Mouse (Mus musculus) olfactory bulb, adult 2 months (tissue): ENCODE measurements at regions not wholly inside any gene's neighbourhood (a gene's known extent, or its start where the extent isn't known, plus 50 kb on each side); places are given as distances from the start of the nearest gene placed in this dataset.

Source experiments
- H3K27ac ChIP-seq: fragments of 200-500 bp; 2 replicates; pipeline ENCODE4 v1.5.1; 2012; ENCODE audit warnings: low read depth, low read length; ENCODE audit not compliant: insufficient read depth
- H3K4me1 ChIP-seq: fragments of 200-500 bp; 2 replicates; pipeline ENCODE4 v1.6.1; 2012; ENCODE audit warnings: low read length; ENCODE audit not compliant: control insufficient read depth, insufficient read depth
- H3K4me3 ChIP-seq: fragments of 200-500 bp; 2 replicates; pipeline ENCODE4 v1.5.1; 2012; ENCODE audit warnings: mild to moderate bottlenecking, low read depth, low read length, moderate library complexity; ENCODE audit not compliant: insufficient read depth
- CTCF ChIP-seq: fragments of 200-500 bp; IDR thresholded peaks from 2 replicates; pipeline ENCODE4 v1.5.1; 2012; ENCODE audit warnings: low read depth, mild to moderate bottlenecking, low read length, moderate library complexity; ENCODE audit not compliant: insufficient read depth
- POLR2A ChIP-seq: fragments of 200-500 bp; IDR thresholded peaks from 2 replicates; pipeline ENCODE4 v1.6.1; 2012; ENCODE audit warnings: mild to moderate bottlenecking, low read depth, low read length, moderate library complexity; ENCODE audit not compliant: insufficient read depth
- WGBS: fragments of 180-500 bp; shearing (Covaris S2); methylation state at CpG from one replicate; pipeline ENCODE4 v1.1.7; 2018; 5-methylcytosine and 5-hydroxymethylcytosine counted together

- no peak overlapping the region for H3K27ac ChIP-seq
- TF ChIP-seq CTCF (no peak), POLR2A (no peak)
- H3K4me1 ChIP-seq = no peaks in the 10 kb centered on the region
- H3K4me3 ChIP-seq = no peak overlapping the region
- WGBS = 96% methylated on average over 4 of the region's 4 CpGs
Measured at GRCm38 (mm10) chr2:61100854-61101253, 137.9 kb upstream of the Rbms1 start.

GRCm38 (mm10) chr2:61088501-61088900 is 125.5 kb upstream of the Rbms1 start:
- H3K4me3 ChIP-seq = no peak overlapping the region
- TF ChIP-seq CTCF (no peak), POLR2A (no peak)
- H3K4me1 ChIP-seq = no peaks in the 10 kb centered on the region
- H3K27ac ChIP-seq = no peak overlapping the region

- H3K4me3 ChIP-seq = no peak overlapping the region
- no peak overlapping the region for H3K27ac ChIP-seq
- TF ChIP-seq CTCF (no peak), POLR2A (no peak)
Measured at GRCm38 (mm10) chr2:61084835-61085234, 121.8 kb upstream of the Rbms1 start.

GRCm38 (mm10) chr2:61083100-61083499 is 120.1 kb upstream of the Rbms1 start:
- Histone ChIP-seq H3K4me1 (no peaks in the 10 kb centered on the region), H3K27ac (no peak overlapping the region), H3K4me3 (no peak overlapping the region)
- WGBS = 95% methylated on average over 1 of the region's 1 CpGs
- TF ChIP-seq CTCF = no peak

More at GRCm38 (mm10) chr2:61084835-61085234, 121.8 kb upstream of the Rbms1 start:
- 78% methylated on average over 3 of the region's 3 CpGs for WGBS
- no peaks in the 10 kb centered on the region for H3K4me1 ChIP-seq

- no peaks in the 10 kb centered on the region for H3K4me1 ChIP-seq
- no peak overlapping the region for H3K4me3 ChIP-seq
- TF ChIP-seq POLR2A (no peak), CTCF (no peak)
- H3K27ac ChIP-seq = no peak overlapping the region
Measured at GRCm38 (mm10) chr2:61082640-61083039, 119.6 kb upstream of the Rbms1 start.

- WGBS = 27% methylated on average over 4 of the region's 4 CpGs
- TF ChIP-seq CTCF = no peak
- TF ChIP-seq POLR2A = no peak
- no peaks in the 10 kb centered on the region for H3K4me1 ChIP-seq
Measured at GRCm38 (mm10) chr2:61080006-61080405, 117.0 kb upstream of the Rbms1 start.

GRCm38 (mm10) chr2:61071025-61071424 is 108.0 kb upstream of the Rbms1 start:
- TF ChIP-seq POLR2A (no peak), CTCF (no peak)
- Histone ChIP-seq H3K27ac (no peak overlapping the region), H3K4me1 (no peaks in the 10 kb centered on the region), H3K4me3 (no peak overlapping the region)
- 79% methylated on average over 3 of the region's 3 CpGs for WGBS

More at GRCm38 (mm10) chr2:61080006-61080405, 117.0 kb upstream of the Rbms1 start:
- Histone ChIP-seq H3K4me3 (no peak overlapping the region), H3K27ac (no peak overlapping the region)

GRCm38 (mm10) chr2:61067877-61068276 is 104.9 kb upstream of the Rbms1 start:
- Histone ChIP-seq H3K4me3 (no peak overlapping the region), H3K4me1 (no peaks in the 10 kb centered on the region), H3K27ac (no peak overlapping the region)
- TF ChIP-seq POLR2A (no peak), CTCF (no peak)
- WGBS = 84% methylated on average over 2 of the region's 2 CpGs

GRCm38 (mm10) chr2:61062125-61062524 is 99.1 kb upstream of the Rbms1 start:
- H3K4me3 ChIP-seq = no peak overlapping the region
- no peak overlapping the region for H3K27ac ChIP-seq
- no peak for TF ChIP-seq CTCF
- TF ChIP-seq POLR2A = no peak
- H3K4me1 ChIP-seq = no peaks in the 10 kb centered on the region
- WGBS = 93% methylated on average over 2 of the region's 2 CpGs

- WGBS = 79% methylated on average over 1 of the region's 1 CpGs
- TF ChIP-seq POLR2A (no peak), CTCF (no peak)
- H3K27ac ChIP-seq = no peak overlapping the region
- no peak overlapping the region for H3K4me3 ChIP-seq
- no peaks in the 10 kb centered on the region for H3K4me1 ChIP-seq
Measured at GRCm38 (mm10) chr2:61060906-61061305, 97.9 kb upstream of the Rbms1 start.
